Mouse (Mus musculus) left cerebral cortex, postnatal 25 days (tissue): Measurements from ENCODE around the gene Tspan11. TPM values are rescaled to one million over a fixed set of nuclear protein-coding genes. Genes with fewer than 3 reads are reported as not detected.
A peak's percentile ranks its signal among the peaks of the same experiment; 100 is the strongest.

Experiments
- DNase-seq, 2 experiments: peaks; one replicate each; pipeline ENCODE4 v3.0.0; 2022; ENCODE audit warnings: low spot score in 2 of 2, mixed read lengths in 1 of 2
- intact Hi-C: fragments of 180-260 bp; cut with DNase I; formaldehyde crosslinking; loops from one replicate; pipeline ENCODE4 v1.15.1; 2025
- total RNA-seq, 2 experiments: library from RNA; stranded (reverse); gene quantifications; 2 replicates each; pipeline ENCODE4 v1.2.3; 2021

Gene Tspan11
- total RNA-seq, 2 experiments from 2014 or later: 8.9 to 9.0 TPM

- peak; percentile 9 to 31 for DNase-seq
- intact Hi-C loops: no loop called here
Observed at GRCm38 (mm10) chr6:127872581-127872980, 14.8 kb upstream of the Tspan11 start.

- no peak for DNase-seq
- intact Hi-C loops: no loop called here
Observed at GRCm38 (mm10) chr6:127875883-127876282, 11.5 kb upstream of the Tspan11 start.

GRCm38 (mm10) chr6:127876436-127876835 is 11.0 kb upstream of the Tspan11 start:
- DNase-seq: no peak
- intact Hi-C loops: no loop called here

- no peak for DNase-seq
- intact Hi-C loops: no loop called here
Observed at GRCm38 (mm10) chr6:127877026-127877425, 10.4 kb upstream of the Tspan11 start.

GRCm38 (mm10) chr6:127879472-127879871 is 7.9 kb upstream of the Tspan11 start:
- intact Hi-C loops: no loop called here

GRCm38 (mm10) chr6:127886916-127887315 is 473 bp upstream of the Tspan11 start:
- no peak for DNase-seq
- intact Hi-C loops: no loop called here

More at GRCm38 (mm10) chr6:127879472-127879871, 7.9 kb upstream of the Tspan11 start:
- no peak for DNase-seq

- intact Hi-C loops: no loop called here
- no peak for DNase-seq
Observed at GRCm38 (mm10) chr6:127888581-127888980, 1.2 kb downstream of the Tspan11 start.

GRCm38 (mm10) chr6:127893611-127894010 is 6.2 kb downstream of the Tspan11 start:
- no peak for DNase-seq
- intact Hi-C loops: no loop called here

- DNase-seq: no peak
- intact Hi-C loops: no loop called here
Observed at GRCm38 (mm10) chr6:127894999-127895398, 7.6 kb downstream of the Tspan11 start.

- intact Hi-C loops: no loop called here
- DNase-seq: no peak
Observed at GRCm38 (mm10) chr6:127896425-127896824, 9.0 kb downstream of the Tspan11 start.

GRCm38 (mm10) chr6:127897342-127897741 is 10.0 kb downstream of the Tspan11 start:
- DNase-seq: no peak
- intact Hi-C loops: no loop called here

GRCm38 (mm10) chr6:127900062-127900461 is 12.7 kb downstream of the Tspan11 start:
- intact Hi-C loops: loop anchor here (5.0 kb wide), 1 partner anchor 48 kb away; no protein-coding TSS in a partner anchor
- no peak for DNase-seq

GRCm38 (mm10) chr6:127901261-127901660 is 13.9 kb downstream of the Tspan11 start:
- intact Hi-C loops: loop anchor here (5.0 kb wide), 1 partner anchor 49 kb away; no protein-coding TSS in a partner anchor
- DNase-seq: no peak

GRCm38 (mm10) chr6:127901669-127902068 is 14.3 kb downstream of the Tspan11 start:
- DNase-seq: no peak
- intact Hi-C loops: loop anchor here (1.0 to 5.0 kb wide), 3 partner anchors 45 to 132 kb away; partner anchors contain the start of gene Prmt8

GRCm38 (mm10) chr6:127902559-127902958 is 15.2 kb downstream of the Tspan11 start:
- DNase-seq: peak; percentile 39 to 96
- intact Hi-C loops: loop anchor here (1.0 to 5.0 kb wide), 3 partner anchors 44 to 133 kb away; partner anchors contain the start of gene Prmt8

GRCm38 (mm10) chr6:127910638-127911037 is 23.2 kb downstream of the Tspan11 start:
- intact Hi-C loops: no loop called here
- no peak for DNase-seq

- DNase-seq: no peak
- intact Hi-C loops: no loop called here
Observed at GRCm38 (mm10) chr6:127911687-127912086, 24.3 kb downstream of the Tspan11 start.

- intact Hi-C loops: no loop called here
- DNase-seq: no peak
Observed at GRCm38 (mm10) chr6:127912938-127913337, 25.5 kb downstream of the Tspan11 start.

GRCm38 (mm10) chr6:127916993-127917392 is 29.6 kb downstream of the Tspan11 start:
- no peak for DNase-seq

GRCm38 (mm10) chr6:127917712-127918111 is 30.3 kb downstream of the Tspan11 start:
- intact Hi-C loops: no loop called here
- no peak for DNase-seq

More at GRCm38 (mm10) chr6:127916993-127917392, 29.6 kb downstream of the Tspan11 start:
- intact Hi-C loops: no loop called here

GRCm38 (mm10) chr6:127919491-127919890 is 32.1 kb downstream of the Tspan11 start:
- no peak for DNase-seq
- intact Hi-C loops: no loop called here

- peak; percentile 84 to 86 for DNase-seq
- intact Hi-C loops: loop anchor here (5.0 kb wide), 1 partner anchor 68 kb away; no protein-coding TSS in a partner anchor
Observed at GRCm38 (mm10) chr6:127920652-127921051, 33.3 kb downstream of the Tspan11 start.
